Mouse (Mus musculus) forebrain, postnatal 0 days (tissue): Measurements from ENCODE around the gene Ppp1r3e. TPM values are rescaled to one million over a fixed set of nuclear protein-coding genes. Genes with fewer than 3 reads are reported as not detected.

Source experiments
- ATAC-seq: fragments of 200-750 bp; cut with Nextera tagmentation; 2 replicates; pipeline ENCODE4 v1.8.0; 2017; ENCODE audit warnings: mild to moderate bottlenecking, moderate library complexity
- DNase-seq: peaks from one replicate; pipeline ENCODE4 v3.0.0-alpha.2; 2015
- H3K27ac ChIP-seq: fragments of 300-500 bp; sonication (generic); 2 replicates; pipeline ENCODE4 v1.5.1; 2014; ENCODE audit warnings: low read depth, mild to moderate bottlenecking, antibody characterized with exemption, low read length, moderate library complexity, mixed read lengths
- H3K27me3 ChIP-seq: fragments of 300-500 bp; sonication (generic); 2 replicates; pipeline ENCODE4 v1.6.1; 2014; ENCODE audit warnings: mild to moderate bottlenecking, low read length, mixed read lengths; ENCODE audit not compliant: insufficient read depth
- H3K36me3 ChIP-seq: fragments of 300-500 bp; sonication (generic); 2 replicates; pipeline ENCODE4 v1.6.1; 2014; ENCODE audit warnings: mild to moderate bottlenecking, moderate library complexity; ENCODE audit not compliant: insufficient read depth
- H3K4me1 ChIP-seq: fragments of 300-500 bp; sonication (generic); 2 replicates; pipeline ENCODE4 v1.6.1; 2014; ENCODE audit warnings: antibody characterized with exemption; ENCODE audit not compliant: insufficient read depth
- H3K4me2 ChIP-seq: fragments of 300-500 bp; sonication (generic); 2 replicates; pipeline ENCODE4 v1.6.1; 2014; ENCODE audit warnings: low read depth, mild to moderate bottlenecking, moderate library complexity
- H3K4me3 ChIP-seq: fragments of 300-500 bp; sonication (generic); 2 replicates; pipeline ENCODE4 v1.5.1; 2014; ENCODE audit warnings: low read depth, low read length, mixed read lengths
- H3K9ac ChIP-seq: fragments of 300-500 bp; sonication (generic); 2 replicates; pipeline ENCODE4 v1.6.1; 2014; ENCODE audit warnings: mild to moderate bottlenecking
- H3K9me3 ChIP-seq: fragments of 300-500 bp; sonication (generic); 2 replicates; pipeline ENCODE4 v1.6.1; 2016; ENCODE audit warnings: low read length
- CTCF ChIP-seq: sonication (generic); IDR thresholded peaks from 2 replicates; pipeline ENCODE4 v1.5.1; 2016; ENCODE audit warnings: antibody characterized with exemption, control low read depth, low read depth
- WGBS: fragments of 180-500 bp; shearing (Covaris S2); extraction: QIAGEN DNeasy Blood & Tissue Kit; methylation state at CpG from one replicate; pipeline ENCODE4 v1.1.7; 2014; 5-methylcytosine and 5-hydroxymethylcytosine counted together
- polyA plus RNA-seq: library from polyadenylated mRNA; unstranded; fragments of >200 nt; fragmentation: Nextera tagmentation; extraction: Ambion mirVana; gene quantifications from 2 replicates; pipeline ENCODE4 v1.2.1, GENCODE M21; 2015
- total RNA-seq: library from RNA; depleted of rRNA; stranded (reverse); fragments of >200 nt; gene quantifications from 2 replicates; pipeline ENCODE4 v1.2.3, GENCODE M21; 2014; rRNA removed

Gene Ppp1r3e
- total and polyA plus RNA-seq, 2 experiments from 2014 or later, result 3.3 to 19.7 TPM

- peak; percentile 59 for DNase-seq
- 0 out of 2 replicates have a peak, but pooled peaks have one; percentile 36 for ATAC-seq
- H3K36me3 ChIP-seq, result no peaks in the 10 kb centered on the region
- no peak overlapping the region for H3K27ac ChIP-seq
- H3K9me3 ChIP-seq, result no peaks in the 10 kb centered on the region
- no peak overlapping the region for H3K4me2 ChIP-seq
- 5% methylated on average over 4 of the region's 4 CpGs for WGBS
- H3K9ac ChIP-seq, result no peak overlapping the region
- peak; percentile 56 for TF ChIP-seq CTCF
- no peaks in the 10 kb centered on the region for H3K4me1 ChIP-seq
- H3K27me3 ChIP-seq, result no peaks in the 10 kb centered on the region
- no peak overlapping the region for H3K4me3 ChIP-seq
These were observed 33.9 kb downstream of the Ppp1r3e start for GRCm38 (mm10) chr14:54843461-54843860.

- Histone ChIP-seq H3K36me3 (no peaks in the 10 kb centered on the region), H3K4me3 (no peak overlapping the region), H3K9me3 (no peaks in the 10 kb centered on the region), H3K4me1 (no peaks in the 10 kb centered on the region), H3K9ac (no peak overlapping the region), H3K27me3 (no peaks in the 10 kb centered on the region), H3K27ac (no peak overlapping the region), H3K4me2 (no peak overlapping the region)
- ATAC-seq, result no peak
- WGBS, result 88% methylated on average over 1 of the region's 1 CpGs
- DNase-seq, result no peak
- TF ChIP-seq CTCF, result no peak
These were observed 53.6 kb downstream of the Ppp1r3e start for GRCm38 (mm10) chr14:54823716-54824115.

Other genes starting within 250 kb of the Ppp1r3e start
- not detected in 2 replicates for gene Gm17606, start 236.6 kb downstream of the Ppp1r3e start, total RNA-seq
- gene Gm17606, start 236.6 kb downstream of the Ppp1r3e start, polyA plus RNA-seq, result not detected in 2 replicates
- gene Cdh24, start 236.2 kb downstream of the Ppp1r3e start, total RNA-seq, result 15.6 and 21.7 TPM in 2 replicates
- gene Cdh24, start 236.2 kb downstream of the Ppp1r3e start, polyA plus RNA-seq, result 3.8 and 4.6 TPM in 2 replicates
- gene 1700123O20Rik, start 191.3 kb downstream of the Ppp1r3e start, total RNA-seq, result 32.0 and 36.2 TPM in 2 replicates
- 66.6 and 70.7 TPM in 2 replicates for gene 1700123O20Rik, start 191.3 kb downstream of the Ppp1r3e start, polyA plus RNA-seq
- gene Acin1, start 190.6 kb downstream of the Ppp1r3e start, total RNA-seq, result 143 and 147 TPM in 2 replicates
- 80.7 and 97.0 TPM in 2 replicates for gene Acin1, start 190.6 kb downstream of the Ppp1r3e start, polyA plus RNA-seq
- gene Gm29776, start 178.7 kb downstream of the Ppp1r3e start, total RNA-seq, result 0.14 and 0.15 TPM in 2 replicates
- 0.06 and 0.13 TPM in 2 replicates for gene Gm29776, start 178.7 kb downstream of the Ppp1r3e start, polyA plus RNA-seq
- 0.38 TPM in 1 of 2 replicates, not detected in the other for gene Cebpe, start 165.4 kb downstream of the Ppp1r3e start, total RNA-seq
- gene Cebpe, start 165.4 kb downstream of the Ppp1r3e start, polyA plus RNA-seq, result not detected in 2 replicates
- gene Slc7a8, start 95.6 kb downstream of the Ppp1r3e start, total RNA-seq, result 11.8 and 13.3 TPM in 2 replicates
- gene Slc7a8, start 95.6 kb downstream of the Ppp1r3e start, polyA plus RNA-seq, result 12.5 and 14.5 TPM in 2 replicates
- not detected in 2 replicates for gene Rnf212b, start 63.4 kb downstream of the Ppp1r3e start, total RNA-seq
- not detected in 2 replicates for gene Rnf212b, start 63.4 kb downstream of the Ppp1r3e start, polyA plus RNA-seq
- 7.1 and 7.2 TPM in 2 replicates for gene Homez, start 6.6 kb downstream of the Ppp1r3e start, total RNA-seq
- 2.7 and 6.9 TPM in 2 replicates for gene Homez, start 6.6 kb downstream of the Ppp1r3e start, polyA plus RNA-seq
- gene Bcl2l2, start 5.8 kb upstream of the Ppp1r3e start, total RNA-seq, result 33.2 and 38.0 TPM in 2 replicates
- gene Bcl2l2, start 5.8 kb upstream of the Ppp1r3e start, polyA plus RNA-seq, result 2.5 and 2.9 TPM in 2 replicates
- 3.1 TPM in 1 of 2 replicates, not detected in the other for gene Gm20521, start 5.9 kb upstream of the Ppp1r3e start, total RNA-seq
- 0.30 and 0.89 TPM in 2 replicates for gene Gm20521, start 5.9 kb upstream of the Ppp1r3e start, polyA plus RNA-seq
- gene Pabpn1, start 14.9 kb upstream of the Ppp1r3e start, total RNA-seq, result 113 and 116 TPM in 2 replicates
- 105 and 126 TPM in 2 replicates for gene Pabpn1, start 14.9 kb upstream of the Ppp1r3e start, polyA plus RNA-seq
- 327 and 359 TPM in 2 replicates for gene Slc22a17, start 35.6 kb upstream of the Ppp1r3e start, total RNA-seq
- 230 and 282 TPM in 2 replicates for gene Slc22a17, start 35.6 kb upstream of the Ppp1r3e start, polyA plus RNA-seq
- 22.2 and 29.8 TPM in 2 replicates for gene Efs, start 48.6 kb upstream of the Ppp1r3e start, total RNA-seq
- gene Efs, start 48.6 kb upstream of the Ppp1r3e start, polyA plus RNA-seq, result 13.4 and 13.5 TPM in 2 replicates
- gene Il25, start 55.1 kb upstream of the Ppp1r3e start, total RNA-seq, result 0.38 TPM in 1 of 2 replicates, not detected in the other
- gene Il25, start 55.1 kb upstream of the Ppp1r3e start, polyA plus RNA-seq, result 0.18 and 0.58 TPM in 2 replicates
- 17.9 and 19.9 TPM in 2 replicates for gene Cmtm5, start 58.7 kb upstream of the Ppp1r3e start, total RNA-seq
- gene Cmtm5, start 58.7 kb upstream of the Ppp1r3e start, polyA plus RNA-seq, result 17.7 and 22.7 TPM in 2 replicates
- gene Myh6, start 89.4 kb upstream of the Ppp1r3e start, total RNA-seq, result 0.23 and 5.8 TPM in 2 replicates
- gene Myh6, start 89.4 kb upstream of the Ppp1r3e start, polyA plus RNA-seq, result 2.3 and 2.5 TPM in 2 replicates
- gene Gm17428, start 99.4 kb upstream of the Ppp1r3e start, total RNA-seq, result not detected in 2 replicates
- not detected in 2 replicates for gene Gm17428, start 99.4 kb upstream of the Ppp1r3e start, polyA plus RNA-seq
- gene Myh7, start 117.1 kb upstream of the Ppp1r3e start, total RNA-seq, result 8.5 and 9.3 TPM in 2 replicates
- 8.8 and 9.6 TPM in 2 replicates for gene Myh7, start 117.1 kb upstream of the Ppp1r3e start, polyA plus RNA-seq
- gene Ngdn, start 137.9 kb upstream of the Ppp1r3e start, total RNA-seq, result 24.2 and 36.8 TPM in 2 replicates
- 47.9 and 51.3 TPM in 2 replicates for gene Ngdn, start 137.9 kb upstream of the Ppp1r3e start, polyA plus RNA-seq
- gene Zfhx2, start 214.8 kb upstream of the Ppp1r3e start, total RNA-seq, result 8.9 and 11.1 TPM in 2 replicates
- 2.7 and 7.5 TPM in 2 replicates for gene Zfhx2, start 214.8 kb upstream of the Ppp1r3e start, polyA plus RNA-seq
- 49.0 and 55.2 TPM in 2 replicates for gene Thtpa, start 217.2 kb upstream of the Ppp1r3e start, total RNA-seq
- gene Thtpa, start 217.2 kb upstream of the Ppp1r3e start, polyA plus RNA-seq, result 47.2 and 48.0 TPM in 2 replicates
- 11.3 and 12.8 TPM in 2 replicates for gene Ap1g2, start 229.0 kb upstream of the Ppp1r3e start, total RNA-seq
- 4.2 and 5.5 TPM in 2 replicates for gene Ap1g2, start 229.0 kb upstream of the Ppp1r3e start, polyA plus RNA-seq
- gene Jph4, start 239.4 kb upstream of the Ppp1r3e start, total RNA-seq, result 156 and 160 TPM in 2 replicates
- 47.4 and 55.3 TPM in 2 replicates for gene Jph4, start 239.4 kb upstream of the Ppp1r3e start, polyA plus RNA-seq